Mouse (Mus musculus): ENCODE measurements around the gene Ubap1l.

Ubap1l gene

DNA sequence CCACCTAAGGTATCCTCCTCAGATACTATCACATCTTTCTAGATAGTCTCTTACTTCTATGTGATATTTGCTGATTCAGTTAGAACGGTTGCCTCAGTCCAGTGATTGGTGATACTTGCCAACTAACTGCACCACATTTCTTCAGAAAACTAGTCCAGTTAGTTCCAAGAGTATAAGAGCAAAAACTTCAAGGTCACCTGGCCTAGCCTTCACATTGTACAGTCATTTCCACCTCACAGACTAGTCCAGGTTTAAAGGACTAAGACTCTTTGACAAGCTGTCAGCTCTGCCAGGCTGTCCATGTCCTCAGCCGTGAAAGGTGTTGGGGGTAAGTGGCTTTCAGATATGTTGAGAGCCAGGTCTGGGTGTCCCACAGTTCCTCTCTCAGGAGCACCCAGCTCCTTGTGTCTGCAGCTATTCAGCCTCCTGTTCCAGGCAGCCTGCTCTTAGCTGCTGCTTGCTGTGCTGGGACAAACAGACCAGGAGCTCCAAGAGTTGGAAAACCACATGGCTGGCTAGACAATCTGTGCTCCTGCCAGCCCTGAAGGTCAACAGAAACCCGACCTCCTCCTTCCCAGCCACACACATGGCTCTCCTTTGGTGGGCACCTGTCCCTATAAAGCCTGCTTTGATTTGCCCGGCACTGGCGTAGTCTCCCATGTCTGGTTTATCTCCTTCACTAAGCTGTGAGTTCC is 13.8 kb downstream of the Ubap1l start:
- in situ Hi-C loops (cut with MboI, MseI) = no loop called here

DNA sequence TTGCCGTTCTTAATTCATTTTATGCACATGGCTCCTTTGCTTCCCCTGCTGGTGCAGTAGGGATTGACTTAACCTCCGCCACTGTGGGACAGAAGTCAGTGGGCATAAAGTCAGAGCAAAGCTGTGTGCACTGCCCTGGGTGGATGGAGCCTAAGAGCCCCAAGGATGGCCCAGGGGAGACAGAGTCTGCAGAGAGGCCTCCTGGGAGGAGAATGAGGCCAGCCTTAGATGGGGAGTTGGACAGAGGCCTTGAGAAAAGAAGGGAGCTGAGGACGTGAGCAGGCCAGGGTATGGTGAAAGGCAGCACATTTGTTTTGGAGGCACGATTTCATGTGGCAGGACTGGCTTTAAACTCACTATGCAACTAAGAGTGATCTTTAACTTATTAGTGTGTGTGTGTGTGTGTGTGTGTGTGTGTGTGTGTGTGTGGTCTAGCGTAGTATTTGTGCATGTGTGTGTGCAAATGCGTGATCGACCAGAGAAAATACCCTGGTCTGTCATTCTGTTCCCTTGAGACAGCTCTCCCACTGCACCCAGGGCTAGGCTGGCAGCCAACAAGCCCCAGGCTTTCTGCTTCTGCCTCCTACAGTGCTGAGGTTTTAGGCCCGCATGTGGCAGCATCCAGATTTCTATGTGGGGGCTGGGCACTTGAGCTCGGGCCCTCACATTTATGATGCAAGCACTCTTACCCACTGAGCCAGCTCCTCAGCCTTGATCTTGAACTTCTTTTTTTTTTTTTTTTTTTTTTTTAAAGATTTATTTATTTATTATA is 14.5 kb downstream of the Ubap1l start:
- in situ Hi-C loops (cut with MboI, MseI) = no loop called here

DNA sequence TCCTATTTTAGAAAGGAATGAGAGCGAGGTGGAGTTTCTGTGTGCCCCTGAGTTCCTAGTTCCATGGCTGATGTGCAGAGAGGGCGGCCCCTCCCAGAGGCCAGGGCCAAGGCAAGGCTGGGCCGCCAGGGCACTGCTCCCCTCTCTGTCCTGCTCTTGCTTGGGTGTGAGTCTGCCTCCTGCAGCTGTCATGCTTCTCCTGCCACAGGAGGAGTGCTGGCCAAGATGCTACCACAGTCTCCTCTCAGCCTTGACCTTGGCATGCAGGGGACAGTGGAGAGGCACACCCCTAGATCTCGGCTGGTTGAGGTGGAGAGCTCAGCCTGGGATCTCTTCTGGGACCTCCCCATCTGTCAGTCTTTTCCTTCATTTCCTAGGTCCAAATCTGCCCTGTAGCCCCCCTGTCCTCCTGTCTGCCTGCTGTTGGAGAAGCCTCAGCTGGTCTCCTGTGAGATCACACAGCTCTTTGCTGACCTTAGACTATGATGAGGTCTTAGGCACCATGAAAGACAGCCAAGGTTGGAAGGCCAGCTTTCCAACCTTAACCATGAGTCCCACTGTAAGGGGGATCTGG is 20.3 kb downstream of the Ubap1l start:
- in situ Hi-C loops (cut with MboI, MseI) = no loop called here

DNA sequence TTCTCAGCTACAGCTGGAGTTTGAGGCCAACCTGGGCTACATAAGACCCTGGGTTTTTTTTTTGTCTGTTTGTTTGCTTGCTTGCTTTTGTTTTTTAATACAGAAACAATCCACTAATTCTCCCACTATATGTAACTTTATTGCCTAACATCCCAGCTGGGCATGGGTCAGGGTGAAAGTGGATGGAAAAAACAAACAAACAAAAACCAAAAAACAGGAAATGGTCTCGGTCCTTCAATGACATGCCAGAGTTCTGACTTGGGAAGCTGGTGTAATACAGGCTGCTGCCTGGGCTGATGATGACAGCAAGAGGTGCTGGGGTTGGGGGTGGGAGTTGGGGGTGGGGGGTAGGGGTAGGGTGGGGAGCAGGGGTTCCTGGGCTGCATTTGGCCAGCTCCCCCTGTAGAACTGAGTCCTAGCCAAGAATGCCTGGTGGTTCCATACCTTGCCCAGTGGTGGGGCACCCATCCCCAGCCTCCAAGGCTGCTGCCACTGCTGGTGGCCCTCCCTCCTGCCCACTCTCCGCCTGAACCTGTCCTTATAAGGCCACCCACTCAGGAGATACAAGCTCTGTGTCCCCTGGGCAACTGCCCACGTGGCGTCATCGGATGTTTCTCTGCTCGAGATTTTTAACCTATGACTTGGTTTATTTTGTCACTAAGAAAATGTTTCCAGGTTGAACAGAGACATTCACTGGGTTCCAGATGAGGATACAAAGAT is 21.4 kb downstream of the Ubap1l start:
- in situ Hi-C loops (cut with MboI, MseI) = no loop called here

DNA sequence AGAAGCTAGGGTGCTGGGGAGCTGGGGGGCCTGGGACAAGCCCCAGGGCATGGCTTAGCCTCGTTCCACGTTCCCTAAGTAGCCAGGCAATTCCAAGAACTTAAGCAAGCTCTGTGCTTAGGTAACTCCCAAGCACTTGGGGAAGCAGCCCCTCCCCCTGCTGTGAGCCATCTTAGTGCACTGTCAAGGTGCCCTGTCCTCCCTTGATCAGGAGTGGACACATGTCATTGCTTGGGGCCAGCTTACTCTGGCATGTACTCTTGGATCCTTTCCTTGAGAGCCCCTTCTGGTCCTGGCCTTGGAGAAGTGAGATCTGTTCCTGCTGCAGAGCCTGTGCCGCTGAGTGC is 21.9 kb downstream of the Ubap1l start:
- in situ Hi-C loops (cut with MboI, MseI) = no loop called here

DNA sequence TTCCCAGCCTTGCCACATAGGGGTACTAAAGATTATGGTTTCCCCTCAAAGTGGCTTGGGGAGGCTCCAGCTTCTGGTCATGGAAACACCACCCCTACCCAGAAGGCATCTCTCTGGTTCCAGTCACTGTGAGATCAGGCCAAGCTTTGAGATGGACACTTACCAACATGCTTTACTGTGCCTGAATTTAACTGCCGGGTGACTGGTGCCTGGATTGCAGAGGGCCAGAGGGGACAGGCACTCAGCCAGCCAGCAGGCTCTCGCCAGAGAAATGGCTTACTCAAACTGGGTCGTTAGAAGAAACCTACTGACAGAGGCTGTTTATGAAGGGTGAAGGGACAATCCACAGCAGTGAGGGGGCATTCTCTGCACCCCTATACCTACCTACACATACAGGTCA is 23.4 kb downstream of the Ubap1l start:
- in situ Hi-C loops (cut with MboI, MseI) = no loop called here

DNA sequence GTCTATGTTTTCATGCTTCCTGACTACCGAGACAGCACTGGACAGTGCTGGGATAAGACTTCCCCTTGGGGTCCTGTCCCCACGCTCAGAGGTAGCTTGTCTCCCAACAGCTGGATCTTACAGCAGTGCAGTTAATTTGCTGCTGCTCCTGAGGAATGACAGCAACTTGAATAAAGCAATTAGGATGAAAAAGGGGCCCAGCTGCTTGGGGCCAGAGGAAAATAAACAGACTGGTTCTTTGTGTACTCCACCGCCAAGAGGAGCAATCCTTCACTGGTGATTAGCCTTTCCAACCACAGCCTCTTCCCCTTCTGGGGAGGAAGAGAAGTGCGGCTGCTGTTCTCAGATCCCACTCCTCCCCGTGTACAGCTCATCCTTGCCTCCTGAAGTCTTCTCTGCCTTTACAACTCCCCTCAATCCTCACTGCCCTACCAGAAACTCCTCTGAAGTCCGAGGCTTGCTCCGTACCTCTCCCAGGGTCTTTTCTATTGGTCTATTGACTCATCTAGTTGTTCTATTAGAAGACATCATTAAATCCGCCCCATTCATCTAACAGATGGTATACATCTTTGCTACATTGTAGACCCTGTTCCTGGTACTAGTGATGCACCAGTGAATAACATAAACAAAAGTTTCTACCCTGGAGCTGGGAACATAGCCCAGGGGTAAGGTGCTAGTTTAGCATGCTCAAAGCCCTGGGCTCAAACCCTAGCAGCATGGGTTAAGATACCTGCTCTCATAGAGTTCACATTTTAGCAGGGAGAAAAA is 25.7 kb downstream of the Ubap1l start:
- in situ Hi-C loops (cut with MboI, MseI) = no loop called here

DNA sequence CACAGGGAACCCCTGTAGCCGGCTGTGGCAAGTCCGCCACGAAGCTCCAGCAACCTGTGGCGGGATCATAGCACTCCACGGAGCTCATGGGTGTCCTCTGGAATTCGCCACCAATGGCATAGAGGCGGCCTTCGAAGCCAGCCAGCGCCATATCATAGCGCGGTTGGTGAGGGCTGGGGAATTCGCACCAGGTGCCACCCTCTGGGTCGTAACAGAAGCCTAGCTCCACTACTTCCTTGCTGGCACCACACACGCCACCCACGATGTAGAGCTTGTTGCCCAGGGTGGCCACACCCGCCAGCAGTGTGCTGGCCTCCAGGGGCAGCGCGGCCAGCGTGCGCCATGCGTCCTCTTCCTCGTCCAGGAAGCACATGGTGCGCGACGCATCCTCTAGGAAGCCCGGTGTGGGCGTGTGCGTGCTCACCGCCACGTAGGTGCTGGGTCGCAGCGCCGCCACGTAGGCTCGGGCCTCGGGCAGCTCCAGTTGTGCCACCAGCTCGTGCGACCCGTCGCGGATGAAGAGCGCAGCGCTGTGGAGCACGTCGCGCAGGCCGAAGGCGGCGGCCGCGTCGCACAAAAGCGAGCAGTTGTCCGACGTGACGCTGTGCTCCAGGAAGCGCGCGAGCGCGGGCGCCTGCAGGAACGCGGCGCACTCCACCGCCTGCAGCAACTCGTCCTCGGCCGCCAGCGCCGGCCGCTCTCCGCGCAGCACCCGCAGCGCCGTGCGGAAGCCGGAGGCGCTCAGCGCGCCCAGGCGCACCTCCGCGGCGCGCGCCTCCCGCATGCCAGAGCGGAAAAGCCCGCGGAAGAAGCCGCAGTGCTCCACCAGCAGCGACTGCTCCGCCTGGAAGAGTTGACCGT is 30.1 kb downstream of the Ubap1l start:
- in situ Hi-C loops (cut with MboI, MseI) = loop anchor here (5.0 kb wide), 1 partner anchor 41 kb away; no protein-coding TSS in a partner anchor

DNA sequence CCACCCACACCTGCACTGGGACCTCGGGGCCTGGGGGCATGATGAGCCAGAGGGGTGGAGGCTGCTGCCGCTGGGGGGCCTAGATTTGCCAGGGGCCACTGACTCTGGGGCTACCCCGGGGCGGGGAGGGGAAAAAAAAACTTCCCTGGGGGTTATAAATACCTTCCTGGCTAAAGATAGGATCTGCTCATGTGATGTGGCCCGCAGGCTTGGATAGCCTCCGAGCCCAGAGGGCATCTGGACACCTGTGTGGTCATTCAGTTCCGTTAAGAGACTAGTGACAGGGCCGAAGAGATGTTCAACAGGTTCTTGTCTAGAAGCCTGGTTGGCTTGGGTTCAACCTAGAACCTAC is 30.7 kb downstream of the Ubap1l start, which contains the start of gene Kbtbd13:
Gene Kbtbd13 (minus strand): TSS at position 40 of the 352 bp plus-strand sequence.
- in situ Hi-C loops (cut with MboI, MseI) = loop anchor here (5.0 kb wide), 1 partner anchor 41 kb away; no protein-coding TSS in a partner anchor

DNA sequence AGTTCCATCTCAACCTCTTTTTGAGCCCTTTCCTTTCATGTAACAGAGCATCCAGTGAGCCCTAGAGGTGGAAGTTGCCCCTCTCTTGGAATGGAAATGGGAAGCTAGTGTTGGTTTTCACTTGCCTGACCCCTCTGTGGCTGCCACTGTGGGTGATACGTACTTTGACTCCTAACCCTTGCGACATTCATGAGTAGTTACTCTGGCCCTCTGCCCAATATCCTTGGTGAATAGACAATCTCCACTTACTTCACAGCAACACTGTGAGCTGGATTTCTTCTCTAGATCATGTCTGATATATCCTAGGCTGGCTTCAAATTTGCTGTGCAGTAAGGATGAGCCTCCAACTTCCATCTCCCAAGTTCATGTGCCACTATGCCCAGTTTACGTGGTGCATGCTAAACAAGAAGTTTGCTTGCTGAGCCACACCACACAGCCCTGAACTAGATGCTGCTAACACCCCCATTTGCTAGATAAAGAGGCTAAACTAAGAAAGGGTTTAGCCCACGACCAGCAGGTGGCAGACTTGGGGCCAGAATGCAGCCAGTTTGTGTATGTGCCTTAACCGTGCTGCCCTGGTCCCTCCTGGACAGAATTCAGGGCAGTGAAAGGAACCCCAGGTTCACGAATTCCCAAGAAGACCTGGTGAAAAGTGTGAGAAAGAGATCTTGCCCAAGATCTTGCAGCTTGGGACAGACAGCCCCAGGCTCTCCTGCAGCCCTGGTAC is 32.0 kb downstream of the Ubap1l start:
- in situ Hi-C loops (cut with MboI, MseI) = loop anchor here (5.0 kb wide), 1 partner anchor 40 kb away; no protein-coding TSS in a partner anchor

DNA sequence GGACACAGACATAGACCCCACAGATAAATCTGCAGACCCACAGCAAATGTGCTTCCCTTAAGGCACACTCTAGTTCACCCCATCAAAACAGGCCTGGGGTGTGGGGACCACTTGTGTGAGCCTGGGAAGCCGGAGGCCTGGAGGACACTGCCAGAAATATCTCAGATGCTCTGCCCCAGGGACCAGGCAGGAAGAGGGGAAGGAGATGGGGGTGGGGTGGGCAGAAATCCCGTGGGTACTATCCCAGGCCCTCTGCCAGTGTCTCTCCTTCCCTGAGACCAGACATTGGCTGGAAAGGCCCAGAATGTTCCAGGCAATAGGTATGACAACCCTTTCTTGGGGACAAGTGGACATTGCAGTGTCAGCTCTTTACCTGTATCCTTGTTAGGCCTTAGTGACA is 32.8 kb downstream of the Ubap1l start:
- in situ Hi-C loops (cut with MboI, MseI) = loop anchor here (5.0 kb wide), 1 partner anchor 39 kb away; no protein-coding TSS in a partner anchor

DNA sequence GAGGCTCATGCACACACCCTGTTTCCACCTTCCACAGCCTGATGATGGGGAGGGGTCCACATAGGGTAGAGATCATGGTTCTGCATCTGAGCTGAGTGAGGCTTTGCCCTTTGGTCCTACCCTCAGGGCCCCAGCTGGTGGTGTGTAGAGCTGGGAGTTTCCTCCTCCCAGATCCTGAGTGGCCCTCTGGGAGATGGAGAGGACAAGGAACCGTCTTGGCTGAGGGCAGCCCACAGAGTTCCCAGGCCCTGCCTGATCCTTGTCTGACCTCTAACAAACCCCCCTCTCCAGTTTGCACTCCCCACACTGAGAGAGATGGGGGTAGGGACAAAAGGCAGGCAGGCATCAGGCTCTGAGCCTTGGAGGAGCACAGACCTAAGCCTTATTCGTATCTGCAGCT is 33.5 kb downstream of the Ubap1l start:
- in situ Hi-C loops (cut with MboI, MseI) = loop anchor here (5.0 kb wide), 1 partner anchor 38 kb away; no protein-coding TSS in a partner anchor

DNA sequence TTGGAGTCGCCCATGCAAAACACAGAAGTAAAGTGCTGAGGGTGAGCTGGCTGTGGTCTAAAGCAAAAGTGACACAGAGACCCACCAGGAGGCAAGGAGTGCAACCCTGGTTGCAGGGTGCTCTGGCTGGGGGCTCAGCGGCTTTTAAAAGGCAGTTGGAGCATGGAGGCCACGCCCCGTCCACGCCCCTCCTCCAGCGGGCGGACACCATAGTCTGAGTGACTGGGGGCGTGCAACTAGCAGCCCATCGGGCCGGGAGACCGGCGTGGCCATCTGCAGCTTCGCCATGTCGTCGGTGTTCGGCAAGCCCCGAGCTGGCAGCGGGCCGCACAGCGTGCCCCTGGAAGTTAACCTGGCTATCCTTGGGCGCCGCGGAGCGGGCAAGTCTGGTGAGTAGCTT is 37.4 kb downstream of the Ubap1l start, which contains the start of gene Rasl12:
Gene Rasl12 (plus strand): TSS at position 228 of the 400 bp plus-strand sequence.
- in situ Hi-C loops (cut with MboI, MseI) = no loop called here

DNA sequence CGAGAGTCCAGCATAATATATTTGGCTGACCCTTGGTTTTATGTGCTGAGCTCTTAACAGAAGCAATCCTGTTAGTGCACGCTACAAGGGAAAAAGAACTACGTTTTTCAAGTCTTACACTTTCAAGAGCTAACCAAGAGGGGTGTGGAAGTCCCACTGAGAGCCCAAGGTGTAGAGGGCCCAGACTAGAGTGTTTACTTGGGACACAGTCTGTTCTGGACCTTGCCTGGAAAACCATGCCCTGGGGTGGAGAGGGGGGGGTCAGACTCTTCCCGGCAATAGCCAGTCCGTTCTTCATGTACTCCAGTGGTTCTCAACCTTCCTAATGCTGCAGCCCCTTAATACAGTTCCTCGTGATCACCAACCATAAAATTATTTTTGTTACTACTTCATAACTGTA is 39.1 kb downstream of the Ubap1l start:
- in situ Hi-C loops (cut with MboI, MseI) = no loop called here

DNA sequence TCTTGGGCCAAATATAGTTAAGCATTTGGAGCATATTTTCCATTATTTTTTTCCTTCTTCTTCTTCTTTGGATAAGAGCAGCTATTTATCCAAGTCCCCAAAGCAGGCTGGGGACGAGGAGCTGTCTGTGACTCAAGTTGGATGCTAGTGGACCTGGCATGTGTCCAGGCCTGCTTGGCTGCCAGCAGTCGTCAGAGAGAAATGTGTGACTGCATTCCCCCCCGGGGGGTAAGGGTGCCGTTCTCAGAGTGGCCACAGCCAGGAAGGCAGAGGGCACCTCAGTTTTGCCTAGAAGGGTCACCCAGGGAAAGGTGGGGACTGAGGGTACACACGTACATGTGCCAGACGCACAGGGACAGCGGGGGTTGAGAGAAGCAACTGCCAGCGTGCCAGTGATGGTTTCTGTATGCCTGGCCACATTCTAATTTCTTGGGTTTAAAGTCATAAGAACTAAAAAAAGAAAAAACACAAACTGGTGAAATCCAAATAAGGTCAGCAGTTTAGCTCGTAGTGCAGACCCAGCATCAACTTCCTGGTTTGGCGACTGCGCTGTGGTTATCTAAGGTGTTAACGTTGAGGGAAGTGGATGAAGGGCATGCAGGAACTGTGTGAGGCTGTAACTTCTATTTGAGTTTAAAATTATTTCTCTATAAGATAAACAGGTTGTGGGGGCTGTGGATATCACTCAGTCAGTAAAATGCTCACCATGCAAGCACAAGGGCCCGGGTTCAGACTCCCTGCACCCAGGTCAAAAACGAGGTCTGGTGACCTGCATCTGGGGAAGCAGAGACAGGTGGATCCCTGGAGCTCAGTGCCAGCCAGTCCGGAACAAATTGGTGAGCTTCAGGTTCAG is 43.7 kb downstream of the Ubap1l start:
- in situ Hi-C loops (cut with MboI, MseI) = no loop called here

DNA sequence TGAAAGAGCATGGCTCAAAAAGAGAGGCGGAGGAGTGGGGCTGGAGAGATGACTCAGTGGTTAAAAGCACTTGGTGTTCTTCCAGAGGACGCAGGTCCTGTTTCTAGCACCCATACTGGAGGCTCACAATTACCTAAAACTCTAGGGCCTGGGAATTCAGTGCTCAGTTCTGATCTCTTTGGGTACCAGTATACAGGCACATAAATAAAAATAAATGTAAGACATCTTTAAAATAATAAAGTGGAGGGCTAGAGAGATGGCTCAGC is 44.3 kb downstream of the Ubap1l start:
- in situ Hi-C loops (cut with MboI, MseI) = no loop called here

DNA sequence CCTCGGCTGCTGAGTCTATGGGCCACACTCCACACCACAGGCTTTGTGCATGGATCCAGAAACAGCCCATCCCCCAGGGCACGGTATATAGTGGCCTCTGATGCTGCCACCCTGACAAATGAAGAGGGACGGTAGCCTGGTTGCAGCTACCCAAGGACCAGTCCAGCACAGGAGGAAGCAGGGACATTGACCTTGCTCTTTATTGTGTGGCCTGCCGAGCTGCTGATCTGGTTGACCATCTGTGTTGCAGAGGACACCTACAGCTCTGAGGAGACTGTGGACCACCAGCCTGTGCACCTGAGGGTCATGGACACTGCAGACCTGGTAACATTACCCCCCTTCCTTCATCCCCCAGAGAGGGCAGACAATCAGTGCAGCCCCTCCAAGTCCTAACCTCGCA is 46.5 kb downstream of the Ubap1l start:
- in situ Hi-C loops (cut with MboI, MseI) = no loop called here

DNA sequence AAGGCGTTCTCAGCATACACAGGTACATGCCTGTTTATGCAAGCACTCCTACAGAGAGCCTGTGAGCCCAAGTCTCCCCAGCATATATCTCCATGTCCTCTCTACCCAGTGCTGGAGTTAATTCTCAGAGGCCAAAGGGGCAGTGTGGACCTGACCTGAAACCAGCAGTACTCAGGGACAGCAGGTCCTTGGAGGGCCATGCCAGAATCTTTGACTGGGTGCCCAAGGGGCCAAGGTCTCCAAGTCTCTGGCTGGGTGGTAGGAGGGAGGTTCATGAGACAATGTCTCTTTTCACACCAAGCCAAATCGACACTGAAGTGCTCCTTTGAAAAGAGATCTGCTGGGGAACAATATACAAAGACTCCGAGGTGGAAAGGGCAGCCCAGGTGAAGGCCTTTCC is 47.0 kb downstream of the Ubap1l start:
- in situ Hi-C loops (cut with MboI, MseI) = no loop called here

DNA sequence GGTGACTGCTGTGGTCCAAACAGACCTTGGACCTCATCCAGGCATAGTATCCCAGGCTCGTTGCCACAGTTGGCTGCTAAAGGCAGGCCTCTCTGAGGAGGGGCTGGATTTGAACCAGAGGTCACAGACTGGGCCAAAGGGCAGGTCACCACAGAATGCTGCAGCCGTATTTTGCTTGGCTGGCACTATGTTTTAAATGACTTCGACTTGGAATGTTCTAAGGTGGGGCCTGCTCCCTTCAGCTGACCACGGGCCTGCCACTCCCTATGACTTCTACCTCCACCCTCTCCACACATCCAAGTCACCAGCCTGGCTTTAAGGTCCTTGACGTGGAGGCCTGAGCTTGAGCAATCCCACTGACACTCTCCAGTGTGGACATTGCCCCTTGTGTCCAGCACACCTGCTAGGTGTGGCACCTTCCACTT is 48.0 kb downstream of the Ubap1l start:
- in situ Hi-C loops (cut with MboI, MseI) = no loop called here
